Mouse (Mus musculus): Measurements from ENCODE around the gene Mycl.
A peak's percentile ranks its signal among the peaks of the same experiment; 100 is the strongest.
"Not testable (repeated sequence)": the region's sequence is repeated elsewhere in the genome, so short reads cannot be mapped to it uniquely, and the experiment has no call there.

The Mycl gene

GRCm38 (mm10) chr4:122981238-122981637, 14.2 kb upstream of the Mycl start:
- DNase-seq (ENCODE audit: low spot score) = no peak

DNA sequence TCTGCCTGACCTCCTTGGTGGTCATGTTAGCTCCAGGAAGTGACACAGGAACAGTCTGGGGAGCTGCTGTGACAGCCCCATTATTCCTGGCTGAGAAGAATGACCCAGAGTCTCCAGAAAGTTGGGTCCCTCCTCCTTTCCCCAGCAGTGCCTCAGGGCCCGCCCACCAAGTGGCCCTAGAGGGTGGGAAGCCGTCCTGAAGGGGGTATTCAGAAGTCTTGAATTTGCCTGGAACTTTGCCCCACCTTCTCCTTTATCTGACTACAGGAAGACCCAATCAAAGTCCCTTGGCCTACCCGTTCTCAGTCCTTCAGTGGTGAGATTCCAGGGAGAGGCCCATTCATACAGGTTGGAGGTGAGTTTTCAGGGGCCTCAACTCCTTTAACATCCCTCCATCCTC, 13.5 kb upstream of the Mycl start:
- DNase-seq (ENCODE audit: low spot score) = no peak

- DNase-seq (ENCODE audit: low spot score) = no peak
Measured at GRCm38 (mm10) chr4:122982537-122982936, 12.9 kb upstream of the Mycl start.

DNA sequence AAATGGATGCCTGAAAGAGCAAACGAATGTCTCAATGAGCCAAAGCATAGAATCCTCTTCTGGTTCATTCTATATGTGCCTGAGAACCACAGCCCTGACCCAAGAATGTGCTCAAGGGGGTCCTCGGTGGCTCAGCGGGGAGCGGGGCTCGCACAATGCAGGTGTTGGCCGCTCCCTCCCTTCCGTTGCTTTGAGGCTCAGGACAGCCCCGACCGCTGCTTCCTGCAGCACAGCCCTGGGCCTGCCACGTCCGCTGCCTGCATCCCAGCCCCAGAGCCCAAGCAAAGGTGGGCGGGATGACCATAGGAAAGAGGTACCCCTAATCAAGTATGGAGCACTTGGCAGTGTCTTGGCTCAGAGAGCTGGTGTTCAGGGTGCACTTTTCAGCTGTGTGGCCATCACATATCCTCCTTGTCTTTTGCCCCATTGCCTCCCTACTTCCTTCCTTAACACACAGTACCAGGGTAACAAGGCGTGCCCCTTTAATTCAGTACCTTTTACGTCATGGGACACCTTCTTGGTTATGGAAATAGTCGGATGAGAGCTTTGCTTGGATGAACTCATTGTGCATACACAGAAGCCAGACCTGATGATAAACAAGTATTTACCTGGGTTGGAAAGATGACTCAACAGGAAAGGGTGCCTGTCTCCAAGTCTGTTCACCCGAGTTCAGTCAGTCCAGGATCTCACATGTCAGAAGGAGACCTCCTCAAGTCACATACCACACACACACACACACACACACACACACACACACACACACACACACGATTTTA, 11.8 kb upstream of the Mycl start:
- no peak for DNase-seq (ENCODE audit: low spot score)

DNA sequence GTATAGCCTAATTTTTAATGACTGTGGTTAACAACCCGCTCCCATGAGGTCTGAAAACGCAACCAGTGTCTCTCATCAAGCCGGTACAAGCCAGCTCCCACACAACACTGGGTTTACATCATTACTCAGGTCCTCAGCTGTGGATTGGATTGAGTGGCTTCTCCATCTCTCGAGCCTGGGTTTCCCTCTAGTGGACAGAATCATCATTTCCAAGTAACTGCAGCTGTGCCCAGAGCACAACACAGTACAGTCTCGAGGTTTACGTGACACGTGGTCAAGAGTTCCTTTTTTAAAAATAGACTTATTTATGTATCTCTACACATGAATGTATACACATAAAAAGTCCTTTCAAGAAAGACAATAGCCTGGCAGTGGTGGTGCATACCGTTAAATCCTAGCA, 10.3 kb upstream of the Mycl start:
- peak; percentile 54 for DNase-seq (ENCODE audit: low spot score)

- no peak for DNase-seq (ENCODE audit: low spot score)
Measured at GRCm38 (mm10) chr4:122987421-122987820, 8.0 kb upstream of the Mycl start.

- not testable (repeated sequence) for DNase-seq (ENCODE audit: low spot score)
Measured at GRCm38 (mm10) chr4:122988004-122988403, 7.4 kb upstream of the Mycl start.

- no peak for DNase-seq (ENCODE audit: low spot score)
Measured at GRCm38 (mm10) chr4:122991177-122991576, 4.3 kb upstream of the Mycl start.

DNA sequence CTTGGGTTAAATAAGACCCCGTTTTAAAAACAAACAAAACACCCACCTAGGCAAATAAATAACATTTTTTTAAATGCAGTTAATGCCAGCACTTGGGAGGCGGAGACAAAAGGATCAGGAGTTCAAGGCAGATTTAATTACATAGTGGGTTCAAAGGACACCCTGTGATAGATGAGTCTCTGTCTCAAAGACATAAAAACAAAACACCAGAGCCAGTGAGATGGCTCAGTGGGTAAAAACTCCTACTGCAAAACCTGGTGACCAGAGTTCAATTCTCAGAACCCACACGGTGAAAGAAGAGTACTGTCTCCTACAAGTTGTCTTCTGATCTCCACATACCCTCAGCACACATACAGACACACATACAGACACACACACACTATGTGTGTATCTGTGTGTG, 3.2 kb upstream of the Mycl start:
- DNase-seq (ENCODE audit: low spot score) = no peak

- DNase-seq (ENCODE audit: low spot score) = no peak
Measured at GRCm38 (mm10) chr4:122996221-122996617, 767 bp downstream of the Mycl start.

DNA sequence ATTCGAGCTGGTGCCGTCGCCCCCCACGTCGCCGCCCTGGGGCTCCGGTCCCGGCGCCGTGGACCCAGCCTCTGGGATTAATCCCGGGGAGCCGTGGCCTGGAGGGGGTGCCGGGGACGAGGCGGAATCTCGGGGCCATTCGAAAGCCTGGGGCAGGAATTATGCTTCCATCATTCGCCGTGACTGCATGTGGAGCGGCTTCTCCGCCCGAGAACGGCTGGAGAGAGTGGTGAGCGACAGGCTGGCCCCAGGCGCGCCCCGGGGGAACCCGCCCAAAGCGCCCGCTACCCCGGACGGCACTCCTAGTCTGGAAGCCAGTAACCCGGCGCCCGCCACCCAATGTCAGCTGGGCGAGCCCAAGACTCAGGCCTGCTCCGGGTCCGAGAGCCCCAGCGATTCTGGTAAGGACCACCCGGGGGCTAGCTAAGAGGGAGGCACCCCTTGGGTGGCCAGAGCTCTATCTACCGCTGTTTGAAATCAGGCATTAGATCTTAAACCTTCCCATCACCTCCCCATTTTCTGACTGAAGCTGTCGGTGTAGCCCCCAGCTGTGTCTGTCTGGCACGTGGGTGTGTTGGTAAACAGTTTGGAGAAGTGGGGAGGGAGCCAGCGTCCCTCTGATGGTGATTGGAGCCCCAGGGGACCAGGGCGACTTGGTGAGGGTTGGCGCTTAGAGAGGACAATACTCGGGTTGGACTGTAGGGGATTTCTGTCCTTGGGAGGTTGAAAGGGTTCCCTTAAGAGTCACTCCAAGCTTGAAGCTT, 1.3 kb downstream of the Mycl start:
- DNase-seq (ENCODE audit: low spot score) = no peak

DNA sequence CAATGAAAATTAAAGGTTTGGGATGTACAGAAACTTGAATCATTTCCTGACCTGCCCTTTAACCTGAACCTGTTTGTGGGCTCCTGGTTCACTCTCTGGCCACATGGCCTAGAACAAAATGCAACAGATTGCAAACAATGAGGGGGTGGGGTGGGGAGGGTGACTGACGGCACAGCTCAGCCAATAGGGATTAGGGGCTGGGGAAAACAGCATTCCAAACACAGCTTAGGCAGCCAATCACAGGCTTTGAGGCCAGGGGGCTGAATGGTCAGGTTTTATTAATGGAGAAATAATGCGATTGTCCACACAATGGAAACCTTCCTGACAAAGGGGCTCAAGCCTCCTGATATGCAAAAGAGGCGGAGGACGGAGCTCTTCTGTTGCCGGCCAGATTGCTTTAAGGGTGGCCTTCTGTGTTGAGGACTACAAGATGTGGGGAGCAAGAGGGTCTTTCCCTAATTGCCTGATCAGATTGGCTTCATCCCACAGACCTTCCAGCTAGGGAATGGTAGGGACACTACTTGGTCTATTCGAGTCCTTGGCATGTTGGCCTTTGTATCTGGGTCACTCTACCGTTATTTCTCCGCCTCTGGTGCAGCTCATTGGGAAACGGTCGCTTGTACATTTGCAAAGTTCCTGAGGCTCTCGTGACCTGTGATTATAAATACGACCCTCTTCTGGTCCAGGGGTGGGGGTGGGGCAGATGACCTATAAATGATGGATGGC, 3.2 kb downstream of the Mycl start:
- DNase-seq (ENCODE audit: low spot score) = no peak

DNA sequence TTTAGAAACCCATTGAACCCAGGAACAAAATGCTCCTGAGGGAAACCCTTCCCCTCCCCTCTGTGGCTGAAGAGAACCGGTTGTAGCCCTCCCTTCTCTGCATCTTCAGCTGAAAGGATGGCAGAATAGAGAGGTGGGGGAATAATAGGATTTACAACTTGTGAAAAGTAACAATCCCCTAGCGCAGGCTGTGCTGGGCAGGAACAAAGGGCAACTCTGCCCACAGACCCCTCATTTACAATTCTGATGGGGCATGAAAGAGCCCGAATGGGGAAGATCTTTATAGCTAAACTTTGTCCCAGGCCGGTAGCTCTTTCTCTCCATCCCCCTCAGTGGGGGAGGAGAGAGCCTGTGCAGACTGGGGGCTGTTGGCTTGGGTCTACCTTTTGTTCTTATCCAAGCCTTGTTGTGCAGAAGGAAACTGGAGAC, 3.8 kb downstream of the Mycl start:
- no peak for DNase-seq (ENCODE audit: low spot score)

- no peak for DNase-seq (ENCODE audit: low spot score)
Measured at GRCm38 (mm10) chr4:123000130-123000529, 4.7 kb downstream of the Mycl start.

- no peak for DNase-seq (ENCODE audit: low spot score)
Measured at GRCm38 (mm10) chr4:123000617-123001342, 5.3 kb downstream of the Mycl start.

GRCm38 (mm10) chr4:123005054-123005966, 9.9 kb downstream of the Mycl start:
- DNase-seq (ENCODE audit: low spot score) = no peak

GRCm38 (mm10) chr4:123012501-123012900, 17.0 kb downstream of the Mycl start:
- DNase-seq (ENCODE audit: low spot score) = not testable (repeated sequence)

DNA sequence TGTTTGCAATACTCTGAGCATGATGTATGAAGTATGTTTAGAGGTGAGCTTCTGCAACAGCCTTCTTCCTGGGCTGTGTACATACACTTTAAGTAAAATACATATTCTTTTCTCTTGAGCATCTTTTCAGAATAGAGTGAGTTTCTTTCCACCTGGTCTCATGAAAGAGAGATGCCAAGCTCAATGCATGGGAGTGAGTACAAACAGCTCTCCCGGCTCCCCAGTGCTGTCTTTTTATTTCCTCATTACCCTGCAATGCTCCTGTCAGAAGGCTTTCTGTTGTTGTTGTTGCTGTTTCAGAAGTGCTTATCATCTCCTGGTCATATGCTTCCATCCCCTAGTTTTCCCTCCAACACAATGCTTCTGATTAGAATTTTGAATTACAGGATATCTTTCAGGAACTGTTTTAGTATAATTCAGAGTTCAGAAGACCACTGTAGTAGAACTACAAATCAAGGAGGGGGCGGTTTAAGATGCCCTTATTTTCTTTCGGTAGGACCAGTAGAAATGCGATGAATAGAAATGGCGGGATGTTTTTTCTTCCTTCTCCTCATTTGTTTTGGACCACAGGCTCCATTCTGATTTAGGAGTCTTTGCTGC, 18.0 kb downstream of the Mycl start:
- DNase-seq (ENCODE audit: low spot score) = no peak

DNA sequence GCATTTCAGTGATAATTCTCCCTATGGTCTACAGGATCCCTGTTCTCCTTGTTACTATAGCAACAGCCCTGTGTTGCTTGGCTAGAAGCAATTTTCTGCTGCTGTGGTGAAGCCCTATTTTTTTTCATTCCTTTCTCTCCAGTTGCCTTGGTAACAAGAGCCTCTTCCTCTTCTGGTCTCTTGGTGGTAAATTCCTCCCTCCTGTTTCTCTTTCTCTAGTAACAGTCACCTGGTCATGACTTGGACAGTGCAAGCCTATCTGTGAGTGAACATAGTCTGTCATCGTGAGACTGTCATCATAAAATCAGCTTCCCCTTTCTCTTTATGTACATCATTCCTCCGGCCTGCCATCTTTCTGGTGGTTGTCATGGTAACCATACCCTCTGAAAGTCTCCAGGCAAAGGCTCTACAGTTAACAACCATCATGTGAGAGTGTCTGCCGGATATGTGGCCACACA, 18.5 kb downstream of the Mycl start:
- DNase-seq (ENCODE audit: low spot score) = no peak

GRCm38 (mm10) chr4:123014501-123015282, 19.2 kb downstream of the Mycl start:
- no peak for DNase-seq (ENCODE audit: low spot score)

Measured in ovary, postnatal 14 days (tissue).